Mouse (Mus musculus) c-Kit-negative CD71-positive TER-119-positive erythroid progenitor cells, embryonic 14.5 days (primary cell): ENCODE data around the gene Asb8.
A peak's percentile ranks its signal among the peaks of the same experiment; 100 is the strongest.

Experiments
- DNase-seq: peaks from one replicate; pipeline ENCODE4 v3.0.0-alpha.2; 2013; ENCODE audit warnings: low read depth, low spot score

Asb8 gene

DNA sequence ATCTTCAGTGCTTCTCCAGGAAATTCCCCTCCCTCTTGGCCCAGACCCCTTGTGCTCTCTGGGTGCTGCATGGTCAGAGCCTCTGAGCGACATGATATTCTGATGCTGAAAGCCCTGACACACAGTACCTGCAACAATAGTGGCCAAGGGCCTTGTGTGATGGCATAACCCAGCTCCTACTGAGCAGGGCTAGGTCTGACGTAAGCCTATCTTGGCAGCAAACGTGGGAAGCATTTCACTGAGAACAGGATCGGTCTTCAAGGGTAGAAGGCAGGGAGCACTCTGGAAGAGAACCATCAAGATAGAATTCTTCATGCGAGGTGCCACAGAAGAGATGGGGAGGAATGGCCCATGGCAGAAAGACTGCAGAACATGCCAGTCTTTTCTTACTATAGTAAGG is at the start of gene Asb8:
Gene Asb8 (minus strand): TSS at position 101 of the 400 bp plus-strand sequence.
- DNase-seq = no peak

- DNase-seq = no peak
Measured at GRCm38 (mm10) chr15:98214130-98214529, 48.7 kb upstream of the Asb8 start.

GRCm38 (mm10) chr15:98213336-98213870 is 48.0 kb upstream of the Asb8 start:
- DNase-seq = no peak

DNA sequence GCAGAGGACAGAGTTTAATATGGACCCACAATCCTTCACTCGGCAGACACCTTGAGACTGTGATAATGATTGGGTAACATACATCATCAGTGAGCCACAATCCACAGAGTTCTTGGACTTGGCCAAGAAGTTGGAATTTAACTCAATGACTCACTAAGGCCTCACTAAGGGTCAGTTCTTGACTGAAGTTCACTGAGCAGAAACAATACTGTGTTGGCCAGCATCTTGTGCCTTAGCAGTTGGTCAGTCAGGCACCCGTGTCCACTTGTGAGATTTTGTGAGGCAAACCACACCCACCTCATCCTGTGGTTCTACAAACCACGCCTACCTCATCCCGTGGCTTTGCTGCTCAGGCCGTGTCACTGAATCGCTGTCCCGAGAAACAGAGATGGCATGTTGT is 44.3 kb upstream of the Asb8 start:
- DNase-seq = no peak

- no peak for DNase-seq
Measured at GRCm38 (mm10) chr15:98195442-98195841, 30.0 kb upstream of the Asb8 start, which contains the start of gene Olfr288. Gene Olfr288 (minus strand): TSS chr15:98195542.

GRCm38 (mm10) chr15:98184456-98184855 is 19.0 kb upstream of the Asb8 start:
- DNase-seq = no peak

DNA sequence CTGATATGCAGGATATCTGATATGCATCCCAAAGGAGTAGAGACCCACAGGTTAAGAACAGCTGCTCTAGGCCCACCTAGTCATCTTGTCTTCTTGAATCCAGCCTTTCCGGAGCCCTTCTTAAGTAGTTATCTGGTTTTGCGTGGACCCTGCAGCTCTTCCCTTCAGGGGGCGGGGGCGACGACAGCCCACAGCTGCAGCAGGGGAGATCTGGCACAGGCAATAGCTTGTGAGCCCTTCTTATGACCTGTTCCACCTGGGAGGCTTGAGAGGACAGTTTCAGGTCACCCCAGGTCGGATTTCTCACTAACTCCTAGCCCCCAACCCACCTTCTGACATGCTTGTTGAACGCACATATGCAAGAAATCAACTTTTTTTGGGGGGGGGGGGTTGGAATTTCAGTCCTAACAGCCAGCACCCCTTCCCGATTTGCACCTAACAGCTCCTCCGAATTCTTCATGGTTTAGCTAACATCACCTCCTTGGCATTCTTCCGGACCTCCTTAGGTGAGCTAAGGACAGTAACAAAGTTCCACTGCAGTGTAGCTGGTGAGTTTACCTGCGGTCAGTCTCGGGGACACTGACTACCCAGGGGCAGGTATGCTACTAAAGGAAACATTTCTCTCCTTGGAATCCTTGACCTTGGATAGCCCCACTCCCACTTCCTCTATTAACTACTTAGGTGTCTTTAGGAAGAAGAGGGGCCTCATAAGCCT is 16.6 kb upstream of the Asb8 start:
- no peak for DNase-seq

DNA sequence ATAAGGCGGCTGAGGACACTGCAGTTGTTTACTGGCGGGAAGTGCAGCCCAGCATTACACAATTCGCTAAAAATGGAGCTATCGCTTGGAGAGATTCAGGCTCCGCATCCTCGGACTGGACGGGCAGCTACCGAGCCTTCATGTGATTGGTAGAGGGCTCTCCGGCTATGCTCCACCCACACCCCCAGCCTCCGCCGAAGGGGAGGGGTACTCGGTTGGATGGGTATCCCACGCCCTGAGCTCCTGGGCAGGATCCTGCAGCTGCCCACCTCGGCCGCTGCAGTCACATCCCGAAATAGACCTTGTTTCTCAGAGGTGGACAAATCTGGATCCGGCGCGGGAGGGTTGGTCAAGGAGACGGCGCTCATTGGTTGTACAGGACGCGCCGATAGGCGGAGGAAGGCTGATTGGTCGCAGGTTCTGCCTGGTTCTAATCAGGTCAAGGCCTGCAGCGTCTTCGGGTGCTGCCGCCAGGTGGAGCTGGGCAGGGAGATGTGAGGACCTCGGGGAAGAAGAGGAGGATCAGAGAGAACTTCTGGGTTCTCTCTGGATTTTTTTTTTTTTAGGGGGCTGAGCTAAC is 15.8 kb upstream of the Asb8 start:
- peak; percentile 24 for DNase-seq

- no peak for DNase-seq
Measured at GRCm38 (mm10) chr15:98180567-98181131, 15.2 kb upstream of the Asb8 start.

DNA sequence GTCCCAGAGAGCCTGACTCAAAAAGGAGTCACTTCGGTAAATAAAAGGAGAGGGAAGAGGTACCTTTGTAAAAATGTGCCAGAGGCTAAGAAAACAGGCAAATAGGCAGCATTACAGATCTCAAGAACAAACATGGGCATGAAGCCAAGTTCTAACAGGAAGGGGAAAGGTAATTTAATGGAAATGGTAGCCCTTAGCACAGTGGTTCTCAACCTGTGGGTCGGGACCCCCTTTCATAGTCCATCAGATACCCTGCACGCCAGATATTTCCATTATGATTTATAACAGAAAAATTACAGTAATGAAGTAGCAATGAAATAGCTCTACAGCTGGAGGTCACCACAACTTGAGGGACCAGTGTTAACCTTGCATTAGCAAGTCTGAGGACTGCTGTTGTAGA is 11.9 kb upstream of the Asb8 start:
- no peak for DNase-seq

DNA sequence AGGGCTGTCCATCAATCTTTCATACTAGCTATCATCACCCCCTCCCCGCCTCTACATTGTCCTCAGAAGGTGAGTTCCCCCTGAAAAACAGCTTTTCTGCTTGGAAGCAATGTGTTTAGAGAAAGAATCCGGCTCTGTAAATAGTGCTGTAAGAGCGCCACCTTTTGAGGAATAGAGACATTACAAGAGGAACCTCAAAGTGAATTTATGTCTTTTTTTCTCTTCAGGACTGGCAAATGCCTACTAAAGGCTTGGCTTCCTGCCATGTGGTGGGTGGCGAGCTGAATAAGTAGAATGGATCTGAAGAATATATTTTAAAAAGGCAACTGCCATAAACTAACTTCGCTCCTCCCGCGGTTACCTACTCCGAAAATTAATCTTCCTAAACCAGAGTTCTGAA is 8.4 kb upstream of the Asb8 start:
- no peak for DNase-seq

- DNase-seq = no peak
Measured at GRCm38 (mm10) chr15:98172113-98172512, 6.7 kb upstream of the Asb8 start.

DNA sequence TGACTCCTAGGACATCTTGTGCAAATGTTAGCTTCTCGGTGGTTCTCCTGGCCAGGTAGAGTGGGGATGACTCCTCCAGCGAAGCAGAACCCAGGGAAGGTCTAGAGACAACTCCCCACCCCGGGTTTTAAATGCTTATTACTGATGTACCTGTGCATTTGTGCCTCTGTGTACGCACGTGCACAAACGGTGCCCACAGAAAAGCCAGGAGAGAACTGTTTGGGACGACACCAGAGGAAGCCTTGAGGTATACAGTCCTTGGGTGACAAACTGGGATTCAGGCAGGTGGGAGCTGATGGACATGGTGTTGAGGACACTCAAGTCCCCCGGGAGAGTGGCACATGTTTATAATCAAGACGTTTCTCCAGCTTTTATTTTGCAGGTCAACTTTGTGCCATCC is 5.5 kb upstream of the Asb8 start:
- no peak for DNase-seq

- no peak for DNase-seq
Measured at GRCm38 (mm10) chr15:98170365-98170764, 4.9 kb upstream of the Asb8 start.

- DNase-seq = no peak
Measured at GRCm38 (mm10) chr15:98168622-98169004, 3.2 kb upstream of the Asb8 start.

DNA sequence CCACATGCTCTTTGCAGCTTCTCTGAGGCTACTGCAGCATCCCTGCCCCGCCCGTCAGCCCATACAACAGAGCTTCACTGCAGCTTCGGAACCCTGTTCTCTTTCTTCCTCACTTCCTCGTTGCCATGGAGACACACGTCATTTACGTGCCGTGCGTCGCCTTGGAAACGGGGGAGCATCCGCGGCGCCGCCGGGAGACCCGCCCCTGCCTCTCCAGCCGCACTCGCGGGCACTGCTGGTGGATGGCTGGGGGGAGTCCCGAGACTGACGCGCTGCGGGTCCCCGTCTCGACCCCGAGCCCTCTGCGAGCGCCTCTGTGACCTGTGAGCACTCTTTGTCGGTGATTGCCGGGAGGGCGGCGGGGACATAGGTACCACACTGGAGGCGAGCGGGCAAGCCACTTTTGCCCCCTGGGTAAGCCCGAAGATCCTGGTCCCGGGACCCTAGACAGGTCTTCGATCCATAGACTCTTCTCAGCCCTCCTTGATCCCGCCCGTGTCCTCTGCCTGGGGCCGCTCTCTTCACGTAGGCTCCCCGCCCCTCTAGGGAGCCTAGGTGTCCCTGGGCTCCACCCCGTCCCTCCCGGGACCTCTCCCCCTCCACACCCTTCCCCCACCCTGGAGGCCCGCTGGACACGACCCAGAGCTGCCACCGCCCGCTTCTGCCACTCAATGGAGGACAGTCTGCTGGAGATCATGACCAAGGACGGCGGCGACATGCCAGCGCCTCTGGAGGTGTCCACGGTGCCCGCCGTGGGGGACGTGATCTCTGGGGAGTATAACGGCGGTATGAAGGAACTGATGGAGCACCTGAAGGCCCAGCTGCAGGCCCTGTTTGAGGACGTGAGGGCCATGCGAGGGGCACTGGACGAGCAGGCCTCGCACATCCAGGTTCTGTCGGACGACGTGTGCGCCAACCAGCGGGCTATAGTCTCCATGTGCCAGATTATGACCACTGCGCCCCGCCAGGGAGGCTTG is 2.5 kb upstream of the Asb8 start:
- DNase-seq = no peak

- no peak for DNase-seq
Measured at GRCm38 (mm10) chr15:98166963-98167644, 1.7 kb upstream of the Asb8 start, which contains the start of gene Ccdc184. Gene Ccdc184 (plus strand): TSS chr15:98167158.

- DNase-seq = no peak
Measured at GRCm38 (mm10) chr15:98162561-98162960, 2.9 kb downstream of the Asb8 start.

DNA sequence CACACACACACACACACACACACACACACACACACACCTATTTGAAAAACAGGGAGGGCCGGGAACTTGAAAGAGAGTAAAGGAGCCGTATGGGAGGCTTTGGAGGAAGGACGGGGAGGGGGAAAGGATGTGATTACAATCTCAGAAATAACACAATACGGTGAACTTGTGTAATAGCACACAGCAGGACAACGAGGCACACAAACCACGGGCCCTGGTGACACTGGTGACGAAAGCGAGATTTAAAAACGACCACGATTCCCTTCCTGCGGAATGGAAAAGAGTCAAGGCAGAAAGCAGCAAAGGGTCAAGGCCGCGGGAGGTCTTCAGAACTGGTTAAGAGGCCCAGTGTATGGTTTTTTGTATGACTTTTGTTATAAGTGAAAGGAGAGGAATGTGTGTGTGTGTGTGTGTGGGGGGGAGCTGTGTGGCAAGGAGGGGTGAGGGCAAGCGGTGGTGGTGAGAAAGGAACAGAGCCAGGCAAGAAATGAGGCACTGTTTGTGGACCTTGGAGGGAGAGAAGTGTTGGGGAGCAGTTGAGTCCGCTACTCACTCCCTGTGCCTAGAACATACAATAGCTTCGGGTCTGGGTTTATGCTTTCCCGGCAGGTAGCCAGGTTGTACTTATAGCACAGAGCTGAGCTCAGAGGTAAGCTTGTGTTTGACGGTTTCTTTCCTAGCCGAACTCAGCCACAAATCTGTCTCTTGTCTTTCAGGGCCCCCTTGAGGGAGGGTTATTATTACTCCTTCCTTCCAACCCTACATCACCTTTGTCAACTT is 4.2 kb downstream of the Asb8 start:
- DNase-seq = no peak

DNA sequence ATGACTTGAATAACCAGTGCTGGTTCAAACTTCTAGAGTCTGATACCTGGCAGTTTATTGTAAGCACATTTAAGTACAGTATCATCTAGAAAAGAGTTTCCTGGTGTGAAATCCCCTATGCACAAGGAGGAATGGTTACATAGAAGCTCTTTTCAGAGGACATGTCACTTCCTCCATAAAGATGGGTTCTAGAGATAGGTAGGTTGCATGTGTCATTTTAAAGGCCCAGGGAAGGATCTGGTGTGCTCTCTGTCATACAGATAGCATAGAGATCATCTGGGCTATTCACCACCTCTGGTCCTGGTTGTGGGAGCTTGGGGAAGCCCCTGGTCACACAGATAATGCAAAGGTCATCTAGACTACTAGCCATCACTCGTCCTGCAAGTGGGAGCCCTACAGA is 8.2 kb downstream of the Asb8 start:
- no peak for DNase-seq
